Mouse (Mus musculus): ENCODE measurements around the gene M1ap. TPM values are rescaled to one million over a fixed set of nuclear protein-coding genes. Genes with fewer than 3 reads are reported as not detected.

The M1ap gene
- polyA plus RNA-seq, 1 experiment = 0.92 TPM

DNA sequence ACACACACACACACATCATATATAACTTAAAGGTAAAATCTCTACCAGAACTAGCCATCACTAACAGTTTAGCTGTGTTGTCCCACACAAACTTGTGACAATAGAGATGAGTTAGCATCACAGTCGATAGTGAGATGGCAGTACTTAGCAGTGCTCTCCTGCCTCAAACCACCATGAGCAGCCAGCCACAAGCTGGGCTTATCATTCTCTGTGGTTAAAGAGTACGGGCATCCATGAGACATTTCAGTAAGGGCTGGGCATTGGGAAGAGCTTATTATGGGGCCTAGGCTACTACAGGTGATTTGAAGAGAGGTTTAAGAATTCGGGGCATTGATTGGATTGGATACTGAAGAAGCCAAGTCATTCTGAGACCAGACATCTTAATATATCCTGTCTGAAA is 39.7 kb upstream of the M1ap start:
- H3K4me2 ChIP-seq (ENCODE audit: low read depth) = no peak overlapping the region
- TF ChIP-seq POLR2AphosphoS2 (IDR thresholded peaks at IDR 0.05; ENCODE audit: insufficient read length, low read depth) (no peak), TCF3 (IDR thresholded peaks at IDR 0.05; ENCODE audit: insufficient read length, low read depth) (no peak), CEBPB (IDR thresholded peaks at IDR 0.05; ENCODE audit: insufficient read depth, poor library complexity, severe bottlenecking) (no peak), SRF (IDR thresholded peaks at IDR 0.05; ENCODE audit: control insufficient read depth, insufficient read length, low read depth) (no peak), MAX (IDR thresholded peaks at IDR 0.05; ENCODE audit: low read depth) (no peak), USF1 (IDR thresholded peaks at IDR 0.05; ENCODE audit: low read depth) (no peak), POLR2A (IDR thresholded peaks at IDR 0.05; ENCODE audit: insufficient read length, low read depth) (no peak), MYOD1 (IDR thresholded peaks at IDR 0.05; ENCODE audit: control insufficient read depth in 1 of 3, insufficient read length in 2 of 3, low read depth in 2 of 3) (no peak), E2F4 (IDR thresholded peaks at IDR 0.05; ENCODE audit: insufficient read depth) (no peak), REST (IDR thresholded peaks at IDR 0.05; ENCODE audit: insufficient read depth, insufficient read length) (no peak), MYOG (IDR thresholded peaks at IDR 0.05; ENCODE audit: control insufficient read depth in 1 of 3, insufficient read depth in 1 of 3, insufficient read length in 2 of 3, low read depth in 2 of 3) (no peak), TCF12 (IDR thresholded peaks at IDR 0.05; ENCODE audit: insufficient read depth, poor library complexity, severe bottlenecking) (no peak)
- H3K27me3 ChIP-seq (ENCODE audit: control insufficient read depth, insufficient read depth, insufficient read length) = no peaks in the 10 kb centered on the region
- no peak overlapping the region for H3ac ChIP-seq (ENCODE audit: control insufficient read depth, insufficient read length)
- no peak overlapping the region for H3K4me3 ChIP-seq
- H3K79me2 ChIP-seq (ENCODE audit: control insufficient read depth, insufficient read depth) = no peaks in the 10 kb centered on the region
- no peaks in the 10 kb centered on the region for H3K36me3 ChIP-seq (ENCODE audit: control insufficient read depth, insufficient read depth)

DNA sequence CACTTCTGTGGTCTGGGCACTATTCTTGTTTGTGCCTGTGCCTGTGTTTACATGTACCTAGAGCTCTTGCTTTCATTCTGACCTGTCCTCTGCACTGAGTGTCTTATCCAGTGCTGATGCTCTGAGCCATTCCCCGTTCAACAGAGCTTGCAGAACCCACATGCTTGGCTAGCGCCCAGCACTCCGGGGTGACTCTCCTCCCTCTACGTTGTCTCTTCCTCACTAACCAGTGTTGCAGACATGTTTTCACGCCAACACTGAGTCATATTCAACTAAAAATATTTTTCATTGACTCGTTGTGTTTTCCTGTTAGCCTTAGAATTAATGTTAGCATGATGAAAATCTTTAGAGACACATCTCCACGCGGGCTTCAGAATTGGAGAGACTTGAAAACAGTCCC is 38.7 kb upstream of the M1ap start:
- Histone ChIP-seq H3K27me3 (ENCODE audit: control insufficient read depth, insufficient read depth, insufficient read length) (no peaks in the 10 kb centered on the region), H3K36me3 (ENCODE audit: control insufficient read depth, insufficient read depth) (no peaks in the 10 kb centered on the region), H3ac (ENCODE audit: control insufficient read depth, insufficient read length) (no peak overlapping the region), H3K79me2 (ENCODE audit: control insufficient read depth, insufficient read depth) (no peaks in the 10 kb centered on the region), H3K4me3 (no peak overlapping the region), H3K4me2 (ENCODE audit: low read depth) (peak overlapping the region; percentile 90)
- TF ChIP-seq MAX (IDR thresholded peaks at IDR 0.05; ENCODE audit: low read depth) (no peak), POLR2A (IDR thresholded peaks at IDR 0.05; ENCODE audit: insufficient read length, low read depth) (no peak), REST (IDR thresholded peaks at IDR 0.05; ENCODE audit: insufficient read depth, insufficient read length) (no peak), POLR2AphosphoS2 (IDR thresholded peaks at IDR 0.05; ENCODE audit: insufficient read length, low read depth) (no peak), SRF (IDR thresholded peaks at IDR 0.05; ENCODE audit: control insufficient read depth, insufficient read length, low read depth) (no peak), USF1 (IDR thresholded peaks at IDR 0.05; ENCODE audit: low read depth) (no peak)

DNA sequence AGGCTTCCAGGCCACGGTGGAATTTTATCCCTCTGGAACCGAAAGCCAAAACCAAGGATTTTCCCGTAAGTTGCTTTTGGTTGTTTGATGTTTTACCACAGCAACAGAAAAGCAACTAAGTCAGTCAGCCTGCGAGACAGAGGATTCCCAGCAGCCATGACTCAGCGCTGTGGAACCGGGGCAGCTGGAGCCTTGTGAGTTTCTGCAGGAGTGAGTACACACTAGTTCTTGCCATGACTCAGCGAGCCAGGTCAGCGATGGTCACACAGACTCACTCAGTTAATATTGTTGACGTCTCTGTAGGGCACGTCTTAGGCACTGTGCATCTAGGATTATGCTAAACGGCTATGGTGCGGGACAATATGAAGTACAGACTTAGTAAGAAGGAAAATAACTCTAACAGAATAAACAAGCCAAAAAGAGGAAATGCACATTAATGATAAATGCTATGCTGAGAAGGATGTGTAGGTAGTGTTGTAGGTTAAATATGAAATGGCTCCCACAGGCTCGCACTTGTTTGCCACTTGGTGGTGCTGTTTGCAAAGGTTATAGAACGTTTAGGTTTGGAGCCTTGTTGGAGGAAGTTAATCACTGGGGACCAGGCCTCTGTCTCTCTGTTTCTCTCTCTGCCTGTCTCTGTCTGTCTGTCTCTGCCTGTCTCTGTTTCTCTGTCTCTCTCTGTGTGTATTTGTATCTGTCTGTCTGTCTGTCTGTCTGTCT is 37.4 kb upstream of the M1ap start:
- peak overlapping the region; percentile 90 for H3K4me2 ChIP-seq (ENCODE audit: low read depth)
- no peaks in the 10 kb centered on the region for H3K27me3 ChIP-seq (ENCODE audit: control insufficient read depth, insufficient read depth, insufficient read length)
- no peak overlapping the region for H3K4me3 ChIP-seq
- TF ChIP-seq SRF (IDR thresholded peaks at IDR 0.05; ENCODE audit: control insufficient read depth, insufficient read length, low read depth) (no peak), MYOG (IDR thresholded peaks at IDR 0.05; ENCODE audit: control insufficient read depth in 1 of 3, insufficient read depth in 1 of 3, insufficient read length in 2 of 3, low read depth in 2 of 3) (peak in 2 of 3 experiments; percentile 7 to 78), MYOD1 (IDR thresholded peaks at IDR 0.05; ENCODE audit: control insufficient read depth in 1 of 3, insufficient read length in 2 of 3, low read depth in 2 of 3) (peak in 2 of 3 experiments; percentile 63 to 74)
- no peak overlapping the region for H3ac ChIP-seq (ENCODE audit: control insufficient read depth, insufficient read length)
- no peaks in the 10 kb centered on the region for H3K36me3 ChIP-seq (ENCODE audit: control insufficient read depth, insufficient read depth)
- no peaks in the 10 kb centered on the region for H3K79me2 ChIP-seq (ENCODE audit: control insufficient read depth, insufficient read depth)

DNA sequence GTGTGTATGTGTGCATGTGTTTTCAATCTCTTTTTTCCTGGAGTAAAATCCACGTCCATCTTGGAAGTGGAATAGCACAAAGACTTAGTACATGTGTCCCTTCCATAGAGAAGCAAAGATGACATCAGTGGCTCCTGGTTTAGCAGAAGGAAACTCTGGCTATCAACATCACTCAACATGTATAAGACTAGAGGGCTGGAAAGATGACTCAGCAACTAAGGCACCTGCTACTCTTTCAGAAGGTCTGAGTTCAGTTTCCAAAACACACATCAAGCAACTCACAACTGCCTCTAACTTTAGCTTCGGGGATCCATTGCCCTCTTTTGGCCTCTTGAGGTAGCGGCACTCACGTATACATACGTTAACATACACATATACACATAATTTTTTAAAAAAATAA is 35.4 kb upstream of the M1ap start:
- Histone ChIP-seq H3K27me3 (ENCODE audit: control insufficient read depth, insufficient read depth, insufficient read length) (no peaks in the 10 kb centered on the region), H3K4me2 (ENCODE audit: low read depth) (no peak overlapping the region), H3K79me2 (ENCODE audit: control insufficient read depth, insufficient read depth) (no peaks in the 10 kb centered on the region), H3K4me3 (no peak overlapping the region), H3K36me3 (ENCODE audit: control insufficient read depth, insufficient read depth) (no peaks in the 10 kb centered on the region), H3ac (ENCODE audit: control insufficient read depth, insufficient read length) (no peak overlapping the region)
- TF ChIP-seq POLR2A (IDR thresholded peaks at IDR 0.05; ENCODE audit: insufficient read length, low read depth) (no peak), TCF12 (IDR thresholded peaks at IDR 0.05; ENCODE audit: insufficient read depth, poor library complexity, severe bottlenecking) (no peak), USF1 (IDR thresholded peaks at IDR 0.05; ENCODE audit: low read depth) (no peak), SRF (IDR thresholded peaks at IDR 0.05; ENCODE audit: control insufficient read depth, insufficient read length, low read depth) (no peak), MYOG (IDR thresholded peaks at IDR 0.05; ENCODE audit: control insufficient read depth in 1 of 3, insufficient read depth in 1 of 3, insufficient read length in 2 of 3, low read depth in 2 of 3) (no peak), REST (IDR thresholded peaks at IDR 0.05; ENCODE audit: insufficient read depth, insufficient read length) (no peak), TCF3 (IDR thresholded peaks at IDR 0.05; ENCODE audit: insufficient read length, low read depth) (no peak), CEBPB (IDR thresholded peaks at IDR 0.05; ENCODE audit: insufficient read depth, poor library complexity, severe bottlenecking) (no peak), MYOD1 (IDR thresholded peaks at IDR 0.05; ENCODE audit: control insufficient read depth in 1 of 3, insufficient read length in 2 of 3, low read depth in 2 of 3) (no peak), POLR2AphosphoS2 (IDR thresholded peaks at IDR 0.05; ENCODE audit: insufficient read length, low read depth) (no peak), E2F4 (IDR thresholded peaks at IDR 0.05; ENCODE audit: insufficient read depth) (no peak), MAX (IDR thresholded peaks at IDR 0.05; ENCODE audit: low read depth) (no peak)
